Mouse (Mus musculus): ENCODE data around the gene Ift46. TPM values are rescaled to one million over a fixed set of nuclear protein-coding genes. Genes with fewer than 3 reads are reported as not detected.

Gene Ift46
- polyA plus RNA-seq, 1 experiment from 2014 or later: 52.8 TPM

DNA sequence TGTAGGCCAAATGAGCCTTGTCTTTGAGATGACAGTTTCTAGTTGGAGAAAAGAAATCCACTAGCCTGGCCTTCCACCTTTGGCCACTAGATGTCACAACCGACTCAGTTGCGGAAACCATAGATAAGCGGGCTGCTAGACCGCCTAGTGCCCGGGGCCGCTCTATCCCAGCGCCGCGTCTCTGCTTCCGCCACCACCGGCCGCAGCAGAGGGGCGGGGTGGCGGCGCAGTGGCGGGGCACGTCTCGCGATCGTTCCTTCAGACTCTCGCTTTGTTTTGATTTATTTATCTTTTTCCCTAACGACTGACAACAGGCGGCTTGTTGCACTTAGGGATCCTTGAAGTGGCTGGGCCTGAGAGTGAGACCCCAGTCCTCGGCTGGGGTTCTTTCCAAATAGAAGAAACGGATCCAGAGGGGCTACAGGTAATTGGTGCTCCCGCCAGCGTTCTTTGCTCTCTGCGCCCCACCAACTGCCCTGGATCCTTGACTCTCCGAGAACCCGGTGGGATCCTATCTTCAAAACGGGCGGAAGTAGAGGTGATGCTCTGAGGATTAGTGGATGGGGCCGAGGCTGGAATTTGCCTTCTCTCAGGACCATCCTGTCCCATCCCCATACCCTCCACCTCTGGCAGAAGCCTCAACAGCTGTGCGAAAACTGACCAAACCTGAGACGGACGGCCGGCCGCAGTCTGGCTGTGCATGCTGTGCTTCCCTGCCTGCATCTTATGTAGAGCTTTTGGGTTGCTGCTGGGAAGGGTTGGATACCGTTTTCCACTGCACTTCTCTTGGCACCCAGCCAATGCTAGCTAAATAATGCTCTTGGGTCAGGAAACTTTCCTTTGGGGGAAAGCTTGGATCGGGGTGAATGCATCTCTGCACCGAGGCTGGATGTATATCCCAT is 5.3 kb downstream of the Ift46 start:
- Histone ChIP-seq H3K4me1 (replicated peaks; ENCODE audit: control insufficient read depth, insufficient read depth, low read length) (no peaks in the 10 kb centered on the region), H3K4me3 (ENCODE audit: low read depth, low read length) (peak overlapping the region; percentile 64), H3K36me3 (ENCODE audit: control insufficient read depth, insufficient read depth) (peaks cover 5% of the 10 kb centered on the region), H3K4me2 (replicated peaks; ENCODE audit: low read depth) (peak overlapping the region; percentile 78), H3K9ac (ENCODE audit: low read depth, low read length) (peak overlapping the region; percentile 65), H3K27me3 (replicated peaks; ENCODE audit: control insufficient read depth, insufficient read depth, low read length) (no peaks in the 10 kb centered on the region), H3K27ac (ENCODE audit: low read depth, low read length) (peak overlapping the region; percentile 69), H3K9me3 (ENCODE audit: control insufficient read depth) (no peaks in the 10 kb centered on the region)
- WGBS: under 1% methylated on average over 41 of the region's 41 CpGs
- peak; percentile 94 for TF ChIP-seq CTCF (IDR thresholded peaks at IDR 0.05; ENCODE audit: low read depth)
- peak; percentile 97 for ATAC-seq

GRCm38 (mm10) chr9:44792842-44793241 is 25.1 kb downstream of the Ift46 start:
- no peaks in the 10 kb centered on the region for H3K9me3 ChIP-seq (ENCODE audit: control insufficient read depth)
- peaks cover 42% of the 10 kb centered on the region for H3K36me3 ChIP-seq (ENCODE audit: control insufficient read depth, insufficient read depth)
- ATAC-seq: no peak
- no peak overlapping the region for H3K4me2 ChIP-seq (replicated peaks; ENCODE audit: low read depth)
- TF ChIP-seq CTCF (IDR thresholded peaks at IDR 0.05; ENCODE audit: low read depth): no peak
- WGBS: 78% methylated on average over 9 of the region's 9 CpGs
- no peak overlapping the region for H3K27ac ChIP-seq (ENCODE audit: low read depth, low read length)
- no peak overlapping the region for H3K9ac ChIP-seq (ENCODE audit: low read depth, low read length)
- no peaks in the 10 kb centered on the region for H3K4me1 ChIP-seq (replicated peaks; ENCODE audit: control insufficient read depth, insufficient read depth, low read length)
- no peaks in the 10 kb centered on the region for H3K27me3 ChIP-seq (replicated peaks; ENCODE audit: control insufficient read depth, insufficient read depth, low read length)
- H3K4me3 ChIP-seq (ENCODE audit: low read depth, low read length): no peak overlapping the region

DNA sequence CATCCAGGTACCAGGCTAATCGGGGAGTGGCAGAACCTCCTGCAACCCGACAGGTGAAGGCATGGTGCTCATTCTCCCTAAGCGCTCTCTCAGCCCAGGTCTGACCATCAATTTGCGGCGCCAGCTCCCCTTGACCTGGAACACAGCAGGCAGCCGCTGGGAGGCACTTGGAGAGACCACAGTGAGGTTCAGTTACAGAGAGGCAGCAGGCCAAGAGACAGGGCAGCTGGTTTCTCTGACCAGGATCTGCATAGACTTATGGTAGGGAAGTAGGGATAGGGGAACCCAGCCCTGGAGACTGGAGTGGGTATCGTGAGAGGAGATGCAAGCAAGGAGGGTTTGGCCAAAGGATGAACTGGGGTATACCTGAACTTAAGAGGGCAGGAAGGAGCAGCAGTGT is 30.6 kb downstream of the Ift46 start:
- 38% methylated on average over 7 of the region's 7 CpGs for WGBS
- H3K36me3 ChIP-seq (ENCODE audit: control insufficient read depth, insufficient read depth): no peaks in the 10 kb centered on the region
- no peak overlapping the region for H3K9ac ChIP-seq (ENCODE audit: low read depth, low read length)
- ATAC-seq: no peak
- H3K27me3 ChIP-seq (replicated peaks; ENCODE audit: control insufficient read depth, insufficient read depth, low read length): no peaks in the 10 kb centered on the region
- no peak for TF ChIP-seq CTCF (IDR thresholded peaks at IDR 0.05; ENCODE audit: low read depth)
- H3K4me1 ChIP-seq (replicated peaks; ENCODE audit: control insufficient read depth, insufficient read depth, low read length): 0 out of 2 replicates have a peak, but pooled peaks cover 6% of the 10 kb centered on the region
- no peak overlapping the region for H3K27ac ChIP-seq (ENCODE audit: low read depth, low read length)
- H3K9me3 ChIP-seq (ENCODE audit: control insufficient read depth): no peaks in the 10 kb centered on the region
- peak overlapping the region; percentile 47; the same call in 1 of the 2 replicates for H3K4me3 ChIP-seq (ENCODE audit: low read depth, low read length)
- H3K4me2 ChIP-seq (replicated peaks; ENCODE audit: low read depth): peak overlapping the region; percentile 87; the same call in 1 of the 2 replicates

DNA sequence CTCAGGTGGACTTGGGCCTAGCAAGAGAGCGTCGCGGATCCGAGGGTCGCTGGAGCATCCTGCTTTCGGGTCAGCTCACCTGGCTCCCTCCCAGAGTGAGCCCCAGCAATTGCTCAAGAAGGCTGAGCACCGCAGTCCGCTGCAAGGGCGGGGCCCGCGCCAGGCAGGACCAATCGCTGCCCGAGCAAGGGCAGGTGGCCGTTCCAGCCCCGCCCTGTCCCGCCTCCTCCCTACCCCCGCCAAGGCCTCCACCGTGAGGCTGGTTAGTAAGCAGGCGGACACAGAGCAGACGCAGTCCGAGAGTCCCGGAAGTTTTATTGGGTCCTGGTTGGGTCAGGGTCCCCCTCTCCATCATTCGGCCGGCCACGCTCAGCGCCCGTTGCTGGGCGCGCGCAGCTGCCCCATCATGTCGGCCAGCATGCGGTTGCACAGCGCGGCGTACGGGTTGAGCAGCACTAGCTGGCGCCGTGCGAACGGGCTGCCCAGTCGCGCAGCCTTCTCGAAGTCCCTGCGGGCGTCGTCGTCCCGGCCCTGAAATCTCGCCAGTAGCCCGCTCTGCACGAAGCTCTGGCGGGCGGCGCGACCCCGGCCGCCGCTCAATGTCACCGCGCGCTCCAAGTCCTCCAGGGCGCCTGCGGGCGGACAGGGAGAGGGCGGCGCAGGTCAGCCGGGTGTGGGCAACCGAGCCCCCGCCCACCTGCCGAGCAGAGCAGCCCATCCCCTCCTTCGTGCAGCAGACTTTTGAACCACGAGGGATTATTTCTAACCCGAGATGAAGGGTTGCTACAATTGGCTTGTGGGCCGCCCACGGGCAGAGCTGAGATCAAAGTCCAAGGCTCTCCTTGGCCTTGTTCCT is 31.6 kb downstream of the Ift46 start, which contains the start of gene Tmem25:
TSS of gene Tmem25 (minus strand) at position 206 of the 856 bp plus-strand sequence.
- peak within 1 kb of the TSS; percentile 94 for H3K27ac ChIP-seq (ENCODE audit: low read depth, low read length)
- TF ChIP-seq CTCF (IDR thresholded peaks at IDR 0.05; ENCODE audit: low read depth): no peak
- peak within 1 kb of the TSS; percentile 47 for H3K4me3 ChIP-seq (ENCODE audit: low read depth, low read length)
- peak within 1 kb of the TSS; percentile 62 for H3K9ac ChIP-seq (ENCODE audit: low read depth, low read length)
- under 1% methylated on average over 75 of the region's 75 CpGs for WGBS
- 0 out of 2 replicates have a peak, but pooled peaks cover 6% of the 10 kb centered on the region for H3K4me1 ChIP-seq (replicated peaks; ENCODE audit: control insufficient read depth, insufficient read depth, low read length)
- no peaks in the 10 kb centered on the region for H3K27me3 ChIP-seq (replicated peaks; ENCODE audit: control insufficient read depth, insufficient read depth, low read length)
- no peaks in the 10 kb centered on the region; the same call in 1 of the 2 replicates for H3K36me3 ChIP-seq (ENCODE audit: control insufficient read depth, insufficient read depth)
- no peaks in the 10 kb centered on the region for H3K9me3 ChIP-seq (ENCODE audit: control insufficient read depth)
- ATAC-seq: peak; percentile 93
- H3K4me2 ChIP-seq (replicated peaks; ENCODE audit: low read depth): peak within 1 kb of the TSS; percentile 87

- H3K36me3 ChIP-seq (ENCODE audit: control insufficient read depth, insufficient read depth): peaks cover 4% of the 10 kb centered on the region; the same call in 1 of the 2 replicates
- 0 out of 2 replicates have a peak, but pooled peaks cover 6% of the 10 kb centered on the region for H3K4me1 ChIP-seq (replicated peaks; ENCODE audit: control insufficient read depth, insufficient read depth, low read length)
- WGBS: 24% methylated on average over 9 of the region's 9 CpGs
- no peak overlapping the region for H3K9ac ChIP-seq (ENCODE audit: low read depth, low read length)
- H3K27ac ChIP-seq (ENCODE audit: low read depth, low read length): peak overlapping the region; percentile 94
- no peaks in the 10 kb centered on the region for H3K9me3 ChIP-seq (ENCODE audit: control insufficient read depth)
- peak overlapping the region; percentile 87 for H3K4me2 ChIP-seq (replicated peaks; ENCODE audit: low read depth)
- no peak for TF ChIP-seq CTCF (IDR thresholded peaks at IDR 0.05; ENCODE audit: low read depth)
- H3K4me3 ChIP-seq (ENCODE audit: low read depth, low read length): peak overlapping the region; percentile 47
- no peak for ATAC-seq
- no peaks in the 10 kb centered on the region for H3K27me3 ChIP-seq (replicated peaks; ENCODE audit: control insufficient read depth, insufficient read depth, low read length)
Measured at GRCm38 (mm10) chr9:44799958-44800324, 32.2 kb downstream of the Ift46 start.

DNA sequence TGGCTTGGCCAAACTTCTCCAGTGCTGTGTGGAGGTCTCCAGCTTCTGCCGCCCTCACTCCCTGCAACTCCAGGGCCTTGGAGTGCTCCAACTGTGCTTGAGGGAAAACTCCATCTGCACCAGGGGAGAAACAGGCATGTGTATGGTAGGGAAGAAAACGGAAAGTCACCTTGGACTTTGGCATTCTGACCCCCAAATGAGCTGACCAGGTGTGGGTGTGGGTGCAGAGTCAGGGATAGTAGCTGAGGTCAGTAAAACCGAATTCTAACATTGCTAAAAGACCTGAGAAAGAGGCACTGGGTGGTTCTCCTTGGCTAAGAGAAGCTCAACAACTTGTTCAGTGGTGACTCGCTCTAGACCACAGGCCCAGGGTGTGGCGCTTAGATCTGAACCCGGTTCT is 34.0 kb downstream of the Ift46 start:
- no peak overlapping the region for H3K4me2 ChIP-seq (replicated peaks; ENCODE audit: low read depth)
- no peaks in the 10 kb centered on the region for H3K9me3 ChIP-seq (ENCODE audit: control insufficient read depth)
- 76% methylated on average over 6 of the region's 6 CpGs for WGBS
- no peak overlapping the region for H3K9ac ChIP-seq (ENCODE audit: low read depth, low read length)
- H3K36me3 ChIP-seq (ENCODE audit: control insufficient read depth, insufficient read depth): peaks cover 16% of the 10 kb centered on the region
- no peak for TF ChIP-seq CTCF (IDR thresholded peaks at IDR 0.05; ENCODE audit: low read depth)
- 0 out of 2 replicates have a peak, but pooled peaks cover 6% of the 10 kb centered on the region for H3K4me1 ChIP-seq (replicated peaks; ENCODE audit: control insufficient read depth, insufficient read depth, low read length)
- no peak overlapping the region for H3K27ac ChIP-seq (ENCODE audit: low read depth, low read length)
- no peak overlapping the region for H3K4me3 ChIP-seq (ENCODE audit: low read depth, low read length)
- ATAC-seq: no peak
- H3K27me3 ChIP-seq (replicated peaks; ENCODE audit: control insufficient read depth, insufficient read depth, low read length): no peaks in the 10 kb centered on the region
